Mouse (Mus musculus) stomach, embryonic 15.5 days (tissue): ENCODE data around the gene Tuba3a. TPM values are rescaled to one million over a fixed set of nuclear protein-coding genes. Genes with fewer than 3 reads are reported as not detected.

Source experiments
- ATAC-seq: fragments of 200-750 bp; cut with Nextera tagmentation; 2 replicates; pipeline ENCODE4 v1.8.0; 2017; ENCODE audit warnings: low read depth, moderate number of reproducible peaks, moderate TSS enrichment; ENCODE audit not compliant: insufficient read depth, low FRiP score
- H3K27ac ChIP-seq: fragments of 300-500 bp; sonication (generic); 2 replicates; pipeline ENCODE4 v1.5.1; 2015; ENCODE audit warnings: mild to moderate bottlenecking, inconsistent platforms
- H3K27me3 ChIP-seq: fragments of 300-500 bp; sonication (generic); replicated peaks from 2 replicates; pipeline ENCODE4 v1.6.1; 2015; ENCODE audit warnings: inconsistent platforms
- H3K36me3 ChIP-seq: fragments of 300-500 bp; sonication (generic); 2 replicates; pipeline ENCODE4 v1.6.1; 2015; ENCODE audit warnings: inconsistent platforms
- H3K4me1 ChIP-seq: fragments of 300-500 bp; sonication (generic); 2 replicates; pipeline ENCODE4 v1.6.1; 2015; ENCODE audit warnings: inconsistent platforms
- H3K4me2 ChIP-seq: fragments of 300-500 bp; sonication (generic); 2 replicates; pipeline ENCODE4 v1.6.1; 2015; ENCODE audit warnings: mild to moderate bottlenecking, inconsistent platforms
- H3K4me3 ChIP-seq: fragments of 300-500 bp; sonication (generic); replicated peaks from 2 replicates; pipeline ENCODE4 v1.5.1; 2015; ENCODE audit warnings: inconsistent platforms
- H3K9ac ChIP-seq: fragments of 300-500 bp; sonication (generic); 2 replicates; pipeline ENCODE4 v1.6.1; 2015; ENCODE audit warnings: inconsistent platforms
- H3K9me3 ChIP-seq: fragments of 300-500 bp; sonication (generic); 2 replicates; pipeline ENCODE4 v1.6.1; 2016; ENCODE audit warnings: inconsistent platforms
- WGBS: fragments of 180-500 bp; shearing (Covaris S2); methylation state at CpG from one replicate; pipeline ENCODE4 v1.1.7; 2015; 5-methylcytosine and 5-hydroxymethylcytosine counted together
- microRNA-seq: library from miRNA; unstranded; fragments of <30 nt; microRNA quantifications from one replicate; pipeline ENCODE4, GENCODE M21; 2016
- polyA plus RNA-seq: library from polyadenylated mRNA; unstranded; fragments of >200 nt; fragmentation: Nextera tagmentation; extraction: Ambion mirVana; gene quantifications from 2 replicates; pipeline ENCODE4 v1.2.1, GENCODE M21; 2015

Tuba3a gene
- polyA plus RNA-seq, 1 experiment from 2014 or later = 0.12 TPM

DNA sequence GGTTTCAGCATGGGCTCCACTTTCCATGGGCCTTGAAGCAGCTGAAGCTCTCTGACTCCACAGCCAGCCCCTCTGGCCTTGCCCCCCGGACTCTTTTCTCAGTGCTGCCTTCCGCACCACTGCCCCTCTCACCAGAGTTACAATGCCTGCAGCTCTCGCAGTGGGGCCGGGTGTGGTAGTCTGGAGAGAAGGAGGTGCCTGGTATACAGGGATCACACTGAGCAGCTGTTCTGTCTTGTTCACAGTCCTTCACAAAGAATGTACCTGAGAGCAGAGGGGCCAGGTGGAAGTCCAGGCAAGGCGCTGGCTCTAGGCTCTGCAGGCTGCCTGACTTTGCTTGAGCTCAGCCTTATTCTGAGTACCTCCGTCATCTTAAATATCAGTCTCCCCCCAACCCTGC is 49.5 kb downstream of the Tuba3a start:
- Histone ChIP-seq H3K4me3 (no peak overlapping the region), H3K9ac (no peak overlapping the region), H3K27ac (no peak overlapping the region), H3K4me2 (no peak overlapping the region), H3K9me3 (no peaks in the 10 kb centered on the region), H3K27me3 (no peaks in the 10 kb centered on the region), H3K4me1 (peaks cover 5% of the 10 kb centered on the region), H3K36me3 (no peaks in the 10 kb centered on the region)
- 78% methylated on average over 6 of the region's 6 CpGs for WGBS
- no peak for ATAC-seq

DNA sequence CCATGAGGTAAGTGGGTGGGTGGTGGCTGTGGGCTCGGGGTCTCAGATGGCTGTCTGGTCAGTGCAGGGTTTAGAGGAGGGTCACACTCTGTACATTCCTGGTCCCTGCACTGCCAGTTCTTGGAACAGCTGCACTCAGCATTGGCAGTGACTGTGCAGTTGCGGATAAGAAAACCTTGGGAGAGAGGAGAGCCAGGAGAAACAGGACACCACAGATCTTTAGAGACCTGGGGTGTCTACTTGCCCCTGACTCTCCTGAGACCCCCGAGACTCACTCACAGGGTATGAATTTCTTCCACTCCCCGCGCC is 51.4 kb downstream of the Tuba3a start:
- H3K4me2 ChIP-seq = no peak overlapping the region
- ATAC-seq = no peak
- peaks cover 9% of the 10 kb centered on the region for H3K4me1 ChIP-seq
- H3K36me3 ChIP-seq = no peaks in the 10 kb centered on the region
- WGBS = 59% methylated on average over 5 of the region's 5 CpGs
- H3K9ac ChIP-seq = no peak overlapping the region
- no peaks in the 10 kb centered on the region for H3K27me3 ChIP-seq
- no peaks in the 10 kb centered on the region for H3K9me3 ChIP-seq
- no peak overlapping the region for H3K27ac ChIP-seq
- no peak overlapping the region for H3K4me3 ChIP-seq

DNA sequence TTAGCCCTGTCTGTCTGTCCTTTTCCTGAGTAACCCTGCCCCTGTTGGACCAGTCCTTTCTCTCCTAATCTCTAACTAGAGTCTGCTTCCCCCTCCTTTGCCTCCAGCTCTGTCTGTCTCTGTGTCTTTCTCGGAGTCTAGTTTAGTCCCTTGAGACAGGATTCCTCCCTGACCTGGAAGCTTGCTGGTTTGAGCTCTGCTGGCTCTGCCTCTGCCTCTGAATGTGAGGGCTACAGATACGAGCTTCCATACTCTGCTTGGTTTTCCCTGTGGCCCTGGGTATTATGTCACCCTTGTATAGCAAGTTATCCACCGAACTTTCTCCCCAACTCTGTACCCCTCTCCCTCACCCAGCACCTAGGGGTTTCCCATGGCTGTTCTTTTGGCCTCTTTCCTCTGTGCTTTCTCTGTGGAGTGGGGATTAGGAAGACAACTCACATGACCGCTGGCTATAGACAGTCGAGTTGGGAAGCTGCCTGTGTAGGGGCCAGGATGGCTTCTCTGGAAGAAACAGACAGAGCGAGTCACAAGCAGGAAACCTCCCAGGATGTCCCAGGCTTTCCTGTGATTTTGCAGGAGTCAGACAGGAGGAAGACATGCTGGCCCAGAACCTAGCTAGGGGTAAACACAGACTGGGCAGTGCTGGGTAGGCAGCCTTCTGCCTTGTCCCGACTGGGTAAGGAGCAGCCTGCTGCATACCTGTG is 51.9 kb downstream of the Tuba3a start:
- Histone ChIP-seq H3K27me3 (no peaks in the 10 kb centered on the region), H3K27ac (no peak overlapping the region), H3K9me3 (no peaks in the 10 kb centered on the region), H3K4me2 (no peak overlapping the region), H3K4me3 (no peak overlapping the region), H3K9ac (no peak overlapping the region), H3K4me1 (peaks cover 9% of the 10 kb centered on the region), H3K36me3 (no peaks in the 10 kb centered on the region)
- 47% methylated on average over 7 of the region's 7 CpGs for WGBS
- ATAC-seq = no peak

DNA sequence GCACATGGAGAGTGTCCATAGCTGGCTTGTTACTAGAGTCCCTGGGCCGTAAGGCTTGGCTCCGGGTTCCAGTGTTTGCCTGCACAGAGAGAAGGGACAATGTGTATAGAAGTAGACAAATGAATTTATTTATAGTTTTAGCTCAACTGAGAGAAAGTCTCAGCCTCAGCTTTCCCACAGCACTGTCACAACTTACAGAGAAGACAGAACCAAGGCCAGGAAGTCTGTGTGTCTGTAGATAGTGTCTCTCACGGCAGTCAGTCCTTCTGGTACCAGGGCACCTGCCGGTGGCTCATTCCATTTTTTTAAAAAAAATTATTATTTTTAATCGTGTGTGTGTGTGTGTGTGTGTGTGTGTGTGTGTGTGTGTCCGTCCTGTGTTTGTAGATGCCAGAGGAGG is 53.3 kb downstream of the Tuba3a start:
- Histone ChIP-seq H3K9ac (no peak overlapping the region), H3K27me3 (no peaks in the 10 kb centered on the region), H3K36me3 (no peaks in the 10 kb centered on the region), H3K9me3 (no peaks in the 10 kb centered on the region), H3K4me1 (peaks cover 9% of the 10 kb centered on the region), H3K27ac (no peak overlapping the region; the same call in 1 of the 2 replicates), H3K4me2 (peak overlapping the region; percentile 94), H3K4me3 (no peak overlapping the region)
- 69% methylated on average over 6 of the region's 6 CpGs for WGBS
- no peak for ATAC-seq

DNA sequence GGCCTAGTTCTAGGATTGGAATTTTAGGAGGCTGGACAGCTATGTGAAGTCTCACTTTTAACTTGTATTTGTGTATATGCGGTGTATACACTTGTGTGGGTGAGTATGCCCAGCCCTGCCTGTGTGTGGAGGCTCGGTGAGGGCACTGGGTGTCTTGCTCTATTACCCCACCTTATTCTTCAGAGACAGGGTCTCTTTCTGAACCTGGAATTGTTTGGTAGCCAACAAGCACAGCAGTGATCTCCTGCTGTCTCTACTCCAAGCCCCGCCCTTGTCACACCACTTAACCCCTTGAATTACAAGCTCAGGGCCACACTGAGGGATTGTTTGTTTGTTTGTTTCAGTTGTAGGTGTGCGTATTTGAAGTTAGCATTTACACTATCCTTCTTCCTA is 53.8 kb downstream of the Tuba3a start:
- 45% methylated on average over 4 of the region's 4 CpGs for WGBS
- H3K9me3 ChIP-seq = no peaks in the 10 kb centered on the region
- H3K27ac ChIP-seq = peak overlapping the region; percentile 86
- ATAC-seq = peak; percentile 3; the same call in 1 of the 2 replicates
- 0 out of 2 replicates have a peak overlapping the region, but pooled peaks have one; percentile 69 for H3K9ac ChIP-seq
- no peaks in the 10 kb centered on the region for H3K36me3 ChIP-seq
- peak overlapping the region; percentile 61 for H3K4me3 ChIP-seq
- no peaks in the 10 kb centered on the region for H3K27me3 ChIP-seq
- H3K4me1 ChIP-seq = peaks cover 9% of the 10 kb centered on the region
- H3K4me2 ChIP-seq = peak overlapping the region; percentile 94

DNA sequence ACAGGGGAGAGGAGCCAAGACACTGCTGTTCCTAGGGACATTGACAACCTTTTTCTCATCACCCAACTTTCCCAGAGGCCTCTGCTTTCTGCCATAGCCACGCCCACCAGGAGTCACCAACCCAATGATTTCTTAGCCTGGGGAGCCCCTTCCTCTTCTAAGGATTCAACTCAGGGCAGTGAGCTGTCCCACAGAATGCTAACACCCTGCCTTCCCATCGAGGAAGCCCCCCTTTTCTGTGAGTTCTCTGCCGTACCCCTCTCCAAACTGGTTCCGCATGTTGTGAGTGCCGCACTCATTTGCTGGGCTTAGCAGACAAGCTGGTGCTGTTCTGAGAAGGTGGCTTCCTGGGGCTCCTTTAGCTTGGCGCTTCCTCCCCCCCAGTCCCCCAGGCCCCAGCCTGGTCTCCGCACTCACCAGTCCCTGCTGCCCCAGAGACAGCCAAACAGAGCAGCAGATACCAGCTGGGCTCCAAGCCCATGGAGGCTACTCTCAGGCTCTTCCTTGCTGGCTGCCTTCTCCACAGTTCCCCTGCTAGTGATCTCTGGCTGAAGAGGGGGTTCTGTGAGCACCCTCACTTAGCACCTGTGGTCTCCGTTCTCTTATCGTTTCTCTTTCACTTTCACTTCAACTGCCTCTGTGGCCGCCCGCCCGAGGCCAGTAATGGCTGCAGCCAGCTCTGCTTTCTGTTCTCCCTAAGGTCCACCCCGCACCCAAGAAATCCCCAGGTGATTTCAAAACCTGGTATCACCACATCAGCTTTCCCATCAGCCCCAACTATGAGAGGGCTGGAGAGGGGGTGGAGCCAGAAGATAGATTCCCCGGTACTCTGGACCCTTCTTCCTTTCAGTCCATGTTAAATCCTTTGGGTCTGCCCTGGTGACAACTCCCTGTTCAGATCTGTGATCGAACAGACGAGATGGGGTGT is 54.5 kb downstream of the Tuba3a start, which contains the start of gene Tapbpl:
Gene Tapbpl, minus strand, starts transcription at position 744 of the 928 bp plus-strand sequence.
- peak; percentile 54 for ATAC-seq
- 2% methylated on average over 16 of the region's 16 CpGs for WGBS
- H3K9ac ChIP-seq = peak within 1 kb of the TSS; percentile 69
- peak within 1 kb of the TSS; percentile 86 for H3K27ac ChIP-seq
- H3K36me3 ChIP-seq = 0 out of 2 replicates have a peak, but pooled peaks cover 3% of the 10 kb centered on the region
- peak within 1 kb of the TSS; percentile 61 for H3K4me3 ChIP-seq
- H3K4me1 ChIP-seq = peaks cover 9% of the 10 kb centered on the region
- no peaks in the 10 kb centered on the region for H3K9me3 ChIP-seq
- peak within 1 kb of the TSS; percentile 94 for H3K4me2 ChIP-seq
- H3K27me3 ChIP-seq = no peaks in the 10 kb centered on the region

DNA sequence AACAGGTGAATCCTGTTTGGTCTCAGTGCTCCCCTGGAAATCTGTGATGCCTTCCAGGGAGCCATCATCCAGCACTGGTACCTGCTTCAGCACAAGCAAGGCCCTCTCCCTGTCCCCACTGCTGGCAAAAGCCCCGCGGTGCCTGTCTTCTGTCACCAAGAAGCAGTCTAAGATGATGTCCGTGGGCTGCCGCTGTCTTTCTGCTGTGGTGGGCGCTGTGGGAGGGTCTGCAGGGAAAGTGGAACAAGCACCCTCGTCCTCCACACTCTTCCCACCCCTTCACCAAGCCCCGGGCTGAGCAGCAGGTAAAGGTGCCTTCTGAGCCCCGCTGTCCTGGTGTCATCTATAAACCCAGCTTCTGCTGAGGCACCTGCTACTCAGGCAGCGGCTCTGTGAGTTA is 55.3 kb downstream of the Tuba3a start:
- 62% methylated on average over 9 of the region's 9 CpGs for WGBS
- H3K4me1 ChIP-seq = peaks cover 9% of the 10 kb centered on the region
- no peak overlapping the region for H3K9ac ChIP-seq
- no peaks in the 10 kb centered on the region for H3K9me3 ChIP-seq
- H3K4me3 ChIP-seq = no peak overlapping the region
- H3K27me3 ChIP-seq = no peaks in the 10 kb centered on the region
- ATAC-seq = no peak
- no peak overlapping the region for H3K27ac ChIP-seq
- H3K36me3 ChIP-seq = 0 out of 2 replicates have a peak, but pooled peaks cover 3% of the 10 kb centered on the region
- H3K4me2 ChIP-seq = peak overlapping the region; percentile 94

Small RNA genes within 50 kb of the gene (microRNA-seq; reads per million reads assigned to microRNA genes)
- not detected for gene Mir8113

Other genes with a start within 250 kb of the Tuba3a start
- gene Ing4, start 246.3 kb downstream of the Tuba3a start, polyA plus RNA-seq = 102 and 115 TPM in 2 replicates
- 9.9 and 11.8 TPM in 2 replicates for gene Acrbp, start 236.4 kb downstream of the Tuba3a start, polyA plus RNA-seq
- gene Lpar5, start 218.1 kb downstream of the Tuba3a start, polyA plus RNA-seq = 4.6 and 5.0 TPM in 2 replicates
- gene Chd4, start 190.1 kb downstream of the Tuba3a start, polyA plus RNA-seq = 58.6 and 62.3 TPM in 2 replicates
- 55.6 and 60.1 TPM in 2 replicates for gene Nop2, start 154.1 kb downstream of the Tuba3a start, polyA plus RNA-seq
- gene Iffo1, start 140.8 kb downstream of the Tuba3a start, polyA plus RNA-seq = 8.2 and 9.0 TPM in 2 replicates
- gene Gapdh, start 119.6 kb downstream of the Tuba3a start, polyA plus RNA-seq = 1,509 and 1,865 TPM in 2 replicates
- gene Ncapd2, start 94.3 kb downstream of the Tuba3a start, polyA plus RNA-seq = 107 and 108 TPM in 2 replicates
- 231 and 236 TPM in 2 replicates for gene Mrpl51, start 94.2 kb downstream of the Tuba3a start, polyA plus RNA-seq
- gene Vamp1, start 70.5 kb downstream of the Tuba3a start, polyA plus RNA-seq = 6.0 and 6.3 TPM in 2 replicates
- 8.0 and 8.8 TPM in 2 replicates for gene Tapbpl, start 54.2 kb downstream of the Tuba3a start, polyA plus RNA-seq
- gene Cd27, start 49.0 kb downstream of the Tuba3a start, polyA plus RNA-seq = 2.2 and 2.5 TPM in 2 replicates
- 62.7 and 64.5 TPM in 2 replicates for gene Ltbr, start 27.8 kb upstream of the Tuba3a start, polyA plus RNA-seq
- 3.1 and 3.8 TPM in 2 replicates for gene Scnn1a, start 34.6 kb upstream of the Tuba3a start, polyA plus RNA-seq
- gene Tnfrsf1a, start 63.3 kb upstream of the Tuba3a start, polyA plus RNA-seq = 67.6 and 69.5 TPM in 2 replicates
- gene Plekhg6, start 94.8 kb upstream of the Tuba3a start, polyA plus RNA-seq = 3.1 and 3.9 TPM in 2 replicates
- gene Cd9, start 208.7 kb upstream of the Tuba3a start, polyA plus RNA-seq = 285 and 317 TPM in 2 replicates